Mouse (Mus musculus) olfactory bulb, adult 2 months (tissue): Measurements from ENCODE around the gene Nmrk1. TPM values are rescaled to one million over a fixed set of nuclear protein-coding genes. Genes with fewer than 3 reads are reported as not detected.
A peak's percentile ranks its signal among the peaks of the same experiment; 100 is the strongest.

ENCODE experiments used
- H3K27ac ChIP-seq: fragments of 200-500 bp; 2 replicates; pipeline ENCODE4 v1.5.1; 2012; ENCODE audit warnings: low read depth, low read length; ENCODE audit not compliant: insufficient read depth
- H3K4me1 ChIP-seq: fragments of 200-500 bp; 2 replicates; pipeline ENCODE4 v1.6.1; 2012; ENCODE audit warnings: low read length; ENCODE audit not compliant: control insufficient read depth, insufficient read depth
- H3K4me3 ChIP-seq: fragments of 200-500 bp; 2 replicates; pipeline ENCODE4 v1.5.1; 2012; ENCODE audit warnings: mild to moderate bottlenecking, low read depth, low read length, moderate library complexity; ENCODE audit not compliant: insufficient read depth
- CTCF ChIP-seq: fragments of 200-500 bp; IDR thresholded peaks from 2 replicates; pipeline ENCODE4 v1.5.1; 2012; ENCODE audit warnings: low read depth, mild to moderate bottlenecking, low read length, moderate library complexity; ENCODE audit not compliant: insufficient read depth
- POLR2A ChIP-seq: fragments of 200-500 bp; IDR thresholded peaks from 2 replicates; pipeline ENCODE4 v1.6.1; 2012; ENCODE audit warnings: mild to moderate bottlenecking, low read depth, low read length, moderate library complexity; ENCODE audit not compliant: insufficient read depth
- WGBS: fragments of 180-500 bp; shearing (Covaris S2); methylation state at CpG from one replicate; pipeline ENCODE4 v1.1.7; 2018; 5-methylcytosine and 5-hydroxymethylcytosine counted together
- polyA plus RNA-seq: library from polyadenylated mRNA; stranded (reverse); fragments of >200 nt; gene quantifications from 2 replicates; pipeline ENCODE4 v1.2.4, GENCODE M21; 2012; ENCODE audit warnings: low replicate concordance; ENCODE audit not compliant: missing spikeins, insufficient read depth, insufficient read length

The Nmrk1 gene
- polyA plus RNA-seq, 1 experiment: not detected

- H3K27ac ChIP-seq: no peak overlapping the region
- H3K4me3 ChIP-seq: no peak overlapping the region
- 0 out of 2 replicates have a peak, but pooled peaks cover 2% of the 10 kb centered on the region for H3K4me1 ChIP-seq
- no peak for TF ChIP-seq POLR2A
- TF ChIP-seq CTCF: no peak
- 79% methylated on average over 6 of the region's 6 CpGs for WGBS
Measured at GRCm38 (mm10) chr19:18603011-18603410, 28.7 kb upstream of the Nmrk1 start.

- H3K4me3 ChIP-seq: no peak overlapping the region
- H3K4me1 ChIP-seq: no peaks in the 10 kb centered on the region
- TF ChIP-seq CTCF (no peak), POLR2A (no peak)
- H3K27ac ChIP-seq: no peak overlapping the region
- WGBS: 54% methylated on average over 7 of the region's 7 CpGs
Measured at GRCm38 (mm10) chr19:18607907-18608306, 23.8 kb upstream of the Nmrk1 start.

GRCm38 (mm10) chr19:18608975-18609374 lies 22.8 kb upstream of the Nmrk1 start:
- Histone ChIP-seq H3K4me3 (no peak overlapping the region), H3K4me1 (no peaks in the 10 kb centered on the region), H3K27ac (no peak overlapping the region)
- WGBS: 82% methylated on average over 6 of the region's 6 CpGs
- TF ChIP-seq CTCF (no peak), POLR2A (no peak)

GRCm38 (mm10) chr19:18614337-18614736 lies 17.4 kb upstream of the Nmrk1 start:
- 87% methylated on average over 7 of the region's 7 CpGs for WGBS
- H3K27ac ChIP-seq: no peak overlapping the region
- TF ChIP-seq CTCF (no peak), POLR2A (no peak)
- no peaks in the 10 kb centered on the region for H3K4me1 ChIP-seq
- H3K4me3 ChIP-seq: no peak overlapping the region

GRCm38 (mm10) chr19:18615680-18616240 lies 16.0 kb upstream of the Nmrk1 start:
- 71% methylated on average over 9 of the region's 9 CpGs for WGBS
- H3K4me3 ChIP-seq: no peak overlapping the region
- TF ChIP-seq POLR2A (no peak), CTCF (no peak)
- H3K4me1 ChIP-seq: no peaks in the 10 kb centered on the region
- H3K27ac ChIP-seq: peak overlapping the region; percentile 53; the same call in 1 of the 2 replicates

GRCm38 (mm10) chr19:18617504-18617903 lies 14.2 kb upstream of the Nmrk1 start:
- WGBS: 93% methylated on average over 1 of the region's 1 CpGs
- no peak overlapping the region for H3K4me3 ChIP-seq
- H3K27ac ChIP-seq: no peak overlapping the region
- TF ChIP-seq CTCF: no peak
- no peak for TF ChIP-seq POLR2A
- H3K4me1 ChIP-seq: no peaks in the 10 kb centered on the region

- Histone ChIP-seq H3K4me1 (no peaks in the 10 kb centered on the region), H3K4me3 (no peak overlapping the region), H3K27ac (no peak overlapping the region)
- WGBS: 86% methylated on average over 5 of the region's 5 CpGs
- TF ChIP-seq CTCF: no peak
- TF ChIP-seq POLR2A: no peak
Measured at GRCm38 (mm10) chr19:18619060-18619459, 12.7 kb upstream of the Nmrk1 start.

GRCm38 (mm10) chr19:18619691-18620090 lies 12.1 kb upstream of the Nmrk1 start:
- H3K4me3 ChIP-seq: no peak overlapping the region
- no peak overlapping the region for H3K27ac ChIP-seq
- H3K4me1 ChIP-seq: peaks cover 2% of the 10 kb centered on the region; the same call in 1 of the 2 replicates
- WGBS: 86% methylated on average over 1 of the region's 1 CpGs
- TF ChIP-seq POLR2A: no peak
- TF ChIP-seq CTCF: no peak

- H3K27ac ChIP-seq: no peak overlapping the region
- TF ChIP-seq CTCF (no peak), POLR2A (no peak)
- H3K4me3 ChIP-seq: no peak overlapping the region
- 91% methylated on average over 2 of the region's 2 CpGs for WGBS
- H3K4me1 ChIP-seq: peaks cover 2% of the 10 kb centered on the region; the same call in 1 of the 2 replicates
Measured at GRCm38 (mm10) chr19:18623894-18624293, 7.9 kb upstream of the Nmrk1 start.
